Mouse (Mus musculus): ENCODE measurements at regions not wholly inside any gene's neighbourhood (a gene's known extent, or its start where the extent isn't known, plus 50 kb on each side); places are given as distances from the start of the nearest gene placed in this dataset.

- WGBS: 74% methylated on average over 3 of the region's 3 CpGs
- H3K4me1 ChIP-seq (ENCODE audit: control insufficient read depth, insufficient read depth, low read length): peaks cover 3% of the 10 kb centered on the region; the same call in 1 of the 2 replicates
- H3K27ac ChIP-seq (replicated peaks; ENCODE audit: low read depth, low read length): no peak overlapping the region
- DNase-seq (ENCODE audit: low spot score): no peak
- H3K27me3 ChIP-seq (ENCODE audit: control insufficient read depth, insufficient read depth, low read length): no peaks in the 10 kb centered on the region
- no peak for TF ChIP-seq POLR2A (IDR thresholded peaks at IDR 0.05; ENCODE audit: borderline replicate concordance, extremely low read depth, insufficient read depth, insufficient read length)
- no peak overlapping the region for H3K4me2 ChIP-seq (replicated peaks; ENCODE audit: low read depth, low read length, severe bottlenecking)
- ATAC-seq (ENCODE audit: low FRiP score, low read depth): no peak
- H3K36me3 ChIP-seq (ENCODE audit: control insufficient read depth, insufficient read depth, low read length): no peaks in the 10 kb centered on the region
- H3K9ac ChIP-seq (ENCODE audit: low read depth, low read length, severe bottlenecking): no peak overlapping the region
- no peak overlapping the region for H3K4me3 ChIP-seq (replicated peaks; ENCODE audit: low read length)
- H3K9me3 ChIP-seq (ENCODE audit: control insufficient read depth, low read length): no peaks in the 10 kb centered on the region
Measured at GRCm38 (mm10) chr15:86794716-86795115, 580.5 kb downstream of the Tbc1d22a start.

- no peak overlapping the region for H3K9ac ChIP-seq (ENCODE audit: low read depth, low read length, severe bottlenecking)
- no peaks in the 10 kb centered on the region for H3K27me3 ChIP-seq (ENCODE audit: control insufficient read depth, insufficient read depth, low read length)
- DNase-seq (ENCODE audit: low spot score): no peak
- peaks cover 3% of the 10 kb centered on the region; the same call in 1 of the 2 replicates for H3K4me1 ChIP-seq (ENCODE audit: control insufficient read depth, insufficient read depth, low read length)
- no peaks in the 10 kb centered on the region for H3K36me3 ChIP-seq (ENCODE audit: control insufficient read depth, insufficient read depth, low read length)
- H3K9me3 ChIP-seq (ENCODE audit: control insufficient read depth, low read length): no peaks in the 10 kb centered on the region
- H3K27ac ChIP-seq (replicated peaks; ENCODE audit: low read depth, low read length): no peak overlapping the region
- H3K4me3 ChIP-seq (replicated peaks; ENCODE audit: low read length): no peak overlapping the region
- 60% methylated on average over 9 of the region's 9 CpGs for WGBS
- no peak overlapping the region for H3K4me2 ChIP-seq (replicated peaks; ENCODE audit: low read depth, low read length, severe bottlenecking)
- no peak for ATAC-seq (ENCODE audit: low FRiP score, low read depth)
- no peak for TF ChIP-seq POLR2A (IDR thresholded peaks at IDR 0.05; ENCODE audit: borderline replicate concordance, extremely low read depth, insufficient read depth, insufficient read length)
Measured at GRCm38 (mm10) chr15:86798474-86799178, 584.4 kb downstream of the Tbc1d22a start.

- no peak for TF ChIP-seq POLR2A (IDR thresholded peaks at IDR 0.05; ENCODE audit: borderline replicate concordance, extremely low read depth, insufficient read depth, insufficient read length)
- ATAC-seq (ENCODE audit: low FRiP score, low read depth) (no peak), DNase-seq (ENCODE audit: low spot score) (no peak)
- Histone ChIP-seq H3K9me3 (ENCODE audit: control insufficient read depth, low read length) (no peaks in the 10 kb centered on the region), H3K4me1 (ENCODE audit: control insufficient read depth, insufficient read depth, low read length) (no peaks in the 10 kb centered on the region), H3K4me3 (replicated peaks; ENCODE audit: low read length) (no peak overlapping the region), H3K4me2 (replicated peaks; ENCODE audit: low read depth, low read length, severe bottlenecking) (no peak overlapping the region), H3K27me3 (ENCODE audit: control insufficient read depth, insufficient read depth, low read length) (no peaks in the 10 kb centered on the region), H3K27ac (replicated peaks; ENCODE audit: low read depth, low read length) (no peak overlapping the region), H3K36me3 (ENCODE audit: control insufficient read depth, insufficient read depth, low read length) (no peaks in the 10 kb centered on the region), H3K9ac (ENCODE audit: low read depth, low read length, severe bottlenecking) (no peak overlapping the region)
- WGBS: 71% methylated on average over 13 of the region's 13 CpGs
Measured at GRCm38 (mm10) chr15:86807296-86808080, 593.2 kb downstream of the Tbc1d22a start.

- Histone ChIP-seq H3K9me3 (ENCODE audit: control insufficient read depth, low read length) (no peaks in the 10 kb centered on the region), H3K27me3 (ENCODE audit: control insufficient read depth, insufficient read depth, low read length) (no peaks in the 10 kb centered on the region), H3K27ac (replicated peaks; ENCODE audit: low read depth, low read length) (no peak overlapping the region), H3K9ac (ENCODE audit: low read depth, low read length, severe bottlenecking) (no peak overlapping the region), H3K4me3 (replicated peaks; ENCODE audit: low read length) (no peak overlapping the region), H3K4me2 (replicated peaks; ENCODE audit: low read depth, low read length, severe bottlenecking) (no peak overlapping the region), H3K4me1 (ENCODE audit: control insufficient read depth, insufficient read depth, low read length) (no peaks in the 10 kb centered on the region), H3K36me3 (ENCODE audit: control insufficient read depth, insufficient read depth, low read length) (no peaks in the 10 kb centered on the region)
- no peak for TF ChIP-seq POLR2A (IDR thresholded peaks at IDR 0.05; ENCODE audit: borderline replicate concordance, extremely low read depth, insufficient read depth, insufficient read length)
- DNase-seq (ENCODE audit: low spot score) (no peak), ATAC-seq (ENCODE audit: low FRiP score, low read depth) (no peak)
- 56% methylated on average over 2 of the region's 2 CpGs for WGBS
Measured at GRCm38 (mm10) chr15:86811821-86812220, 597.6 kb downstream of the Tbc1d22a start.

GRCm38 (mm10) chr15:86814808-86815421, 600.7 kb downstream of the Tbc1d22a start:
- Histone ChIP-seq H3K4me2 (replicated peaks; ENCODE audit: low read depth, low read length, severe bottlenecking) (no peak overlapping the region), H3K27me3 (ENCODE audit: control insufficient read depth, insufficient read depth, low read length) (no peaks in the 10 kb centered on the region)
- 64% methylated on average over 8 of the region's 8 CpGs for WGBS

More at GRCm38 (mm10) chr15:86814808-86815421, 600.7 kb downstream of the Tbc1d22a start:
- TF ChIP-seq POLR2A (IDR thresholded peaks at IDR 0.05; ENCODE audit: borderline replicate concordance, extremely low read depth, insufficient read depth, insufficient read length): no peak
- Histone ChIP-seq H3K9ac (ENCODE audit: low read depth, low read length, severe bottlenecking) (no peak overlapping the region), H3K4me1 (ENCODE audit: control insufficient read depth, insufficient read depth, low read length) (no peaks in the 10 kb centered on the region), H3K27ac (replicated peaks; ENCODE audit: low read depth, low read length) (no peak overlapping the region), H3K9me3 (ENCODE audit: control insufficient read depth, low read length) (no peaks in the 10 kb centered on the region), H3K4me3 (replicated peaks; ENCODE audit: low read length) (no peak overlapping the region), H3K36me3 (ENCODE audit: control insufficient read depth, insufficient read depth, low read length) (no peaks in the 10 kb centered on the region)
- DNase-seq (ENCODE audit: low spot score): no peak
- no peak for ATAC-seq (ENCODE audit: low FRiP score, low read depth)
